Mouse (Mus musculus) G1E (cell line): ENCODE results near the gene Tenm2. TPM values are rescaled to one million over a fixed set of nuclear protein-coding genes. Genes with fewer than 3 reads are reported as not detected.

Experiments
- ATAC-seq: 2 replicates; pipeline ENCODE4 v1.8.0; 2016; ENCODE audit warnings: mild to moderate bottlenecking; ENCODE audit not compliant: insufficient number of reproducible peaks, poor library complexity, low FRiP score, severe bottlenecking; ENCODE audit errors: extremely low read depth
- DNase-seq: peaks from one replicate; pipeline ENCODE4 v3.0.0; 2012; ENCODE audit warnings: low spot score
- H3K27me3 ChIP-seq: 2 replicates; pipeline ENCODE4 v1.6.1; 2012; ENCODE audit warnings: mild to moderate bottlenecking, low read length, inconsistent platforms; ENCODE audit not compliant: insufficient read depth
- H3K36me3 ChIP-seq: replicated peaks from 2 replicates; pipeline ENCODE3; 2012; ENCODE audit warnings: mild to moderate bottlenecking, inconsistent platforms
- H3K4me1 ChIP-seq: 2 replicates; pipeline ENCODE4 v1.6.1; 2012; ENCODE audit warnings: low read depth, low read length, inconsistent platforms, mixed read lengths; ENCODE audit not compliant: insufficient read depth
- H3K4me3 ChIP-seq: 2 replicates; pipeline ENCODE4 v1.5.1; 2012; ENCODE audit warnings: low read depth, mild to moderate bottlenecking, inconsistent platforms, low read length, moderate library complexity, mixed read lengths
- H3K9me3 ChIP-seq: replicated peaks from 2 replicates; pipeline ENCODE4 v1.6.1; 2012; ENCODE audit warnings: inconsistent platforms
- CTCF ChIP-seq: IDR thresholded peaks from 2 replicates; pipeline ENCODE4 v1.5.1; 2012; ENCODE audit warnings: low read depth, low read length, inconsistent platforms, mixed read lengths
- GATA1 ChIP-seq: IDR thresholded peaks from 2 replicates; pipeline ENCODE4 v1.6.1; 2012; ENCODE audit warnings: borderline replicate concordance, low read length, inconsistent platforms, mixed read lengths
- GATA2 ChIP-seq: IDR thresholded peaks from 2 replicates; pipeline ENCODE4 v1.6.1; 2012; ENCODE audit warnings: low read depth, low read length, inconsistent platforms, borderline replicate concordance
- POLR2AphosphoS5 ChIP-seq: IDR thresholded peaks from 2 replicates; pipeline ENCODE4 v1.6.1; 2012; ENCODE audit warnings: low read depth, low read length, inconsistent platforms; ENCODE audit not compliant: insufficient replicate concordance
- TAL1 ChIP-seq: conservative IDR thresholded peaks from 2 replicates; pipeline ENCODE4 v1.6.1; 2012; ENCODE audit warnings: low read depth, low read length, inconsistent platforms, mixed read lengths
- polyA plus RNA-seq: library from polyadenylated mRNA; stranded (reverse); fragments of >175 nt; gene quantifications from 2 replicates; pipeline ENCODE4 v1.2.3, GENCODE M21; 2012
- total RNA-seq, 2 experiments: library from RNA; stranded (forward) in 1 of 2; stranded (reverse) in 1 of 2; fragments of 200-1000 nt in 1 of 2; fragments of >200 nt in 1 of 2; fragmentation: Nextera tagmentation in 1 of 2; gene quantifications; 2 replicates each; pipeline ENCODE4 v1.2.3; 2014 to 2017

Gene Tenm2
- total and polyA plus RNA-seq, 3 experiments = 0.44 TPM; not detected in 2

DNA sequence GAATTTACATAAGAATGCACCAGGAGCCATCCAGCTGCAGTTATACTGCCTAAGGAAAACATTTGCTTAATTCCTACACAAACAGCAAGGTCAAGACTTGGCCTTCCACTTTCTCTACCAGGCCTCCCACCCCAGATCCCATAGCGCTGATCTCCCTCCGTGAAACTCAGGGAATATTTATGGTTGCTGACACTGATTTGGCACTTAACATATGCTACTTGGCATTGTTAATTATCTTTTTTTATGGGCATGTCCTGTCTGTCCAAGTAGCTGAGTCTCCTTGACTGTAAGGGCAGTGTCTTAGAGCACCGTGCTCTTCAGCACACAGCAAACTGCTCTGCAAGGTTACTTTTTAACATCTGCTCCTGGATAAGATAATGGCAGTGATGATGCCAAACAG, 238.1 kb downstream of the Tenm2 start:
- no peaks in the 10 kb centered on the region for H3K36me3 ChIP-seq
- H3K27me3 ChIP-seq = no peaks in the 10 kb centered on the region
- DNase-seq = no peak
- no peaks in the 10 kb centered on the region for H3K4me1 ChIP-seq
- 0 out of 2 replicates have a peak, but pooled peaks cover 2% of the 10 kb centered on the region for H3K9me3 ChIP-seq
- H3K4me3 ChIP-seq = no peak overlapping the region
- ATAC-seq = no peak
- TF ChIP-seq POLR2AphosphoS5 = no peak
- no peak for TF ChIP-seq GATA2
- no peak for TF ChIP-seq GATA1
- TF ChIP-seq CTCF = no peak
- no peak for TF ChIP-seq TAL1

DNA sequence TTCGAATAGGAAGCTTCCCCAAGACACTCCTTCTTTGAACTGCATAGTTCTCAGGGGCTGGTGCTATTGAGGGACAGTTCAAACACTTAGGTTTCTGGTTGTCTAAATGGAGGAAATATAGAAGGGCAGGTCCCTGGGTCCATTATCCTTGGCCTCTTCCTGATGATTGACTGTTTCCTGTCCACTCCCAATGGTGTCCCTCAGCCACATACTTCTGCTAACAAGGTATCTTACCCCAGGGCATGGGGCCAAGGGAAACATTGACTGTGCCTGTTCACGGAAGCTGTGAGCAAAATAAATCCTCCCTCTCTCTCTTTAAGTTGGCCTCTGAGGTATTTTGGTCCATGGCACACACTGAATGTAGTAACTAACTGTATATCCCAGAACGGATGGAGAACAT, 244.9 kb downstream of the Tenm2 start:
- H3K9me3 ChIP-seq = no peaks in the 10 kb centered on the region
- DNase-seq = no peak
- no peak for ATAC-seq
- no peak for TF ChIP-seq GATA1
- no peak for TF ChIP-seq CTCF
- no peak for TF ChIP-seq TAL1
- TF ChIP-seq POLR2AphosphoS5 = no peak
- no peak for TF ChIP-seq GATA2
- H3K27me3 ChIP-seq = no peaks in the 10 kb centered on the region
- no peaks in the 10 kb centered on the region for H3K4me1 ChIP-seq
- H3K36me3 ChIP-seq = no peaks in the 10 kb centered on the region
- no peak overlapping the region for H3K4me3 ChIP-seq

DNA sequence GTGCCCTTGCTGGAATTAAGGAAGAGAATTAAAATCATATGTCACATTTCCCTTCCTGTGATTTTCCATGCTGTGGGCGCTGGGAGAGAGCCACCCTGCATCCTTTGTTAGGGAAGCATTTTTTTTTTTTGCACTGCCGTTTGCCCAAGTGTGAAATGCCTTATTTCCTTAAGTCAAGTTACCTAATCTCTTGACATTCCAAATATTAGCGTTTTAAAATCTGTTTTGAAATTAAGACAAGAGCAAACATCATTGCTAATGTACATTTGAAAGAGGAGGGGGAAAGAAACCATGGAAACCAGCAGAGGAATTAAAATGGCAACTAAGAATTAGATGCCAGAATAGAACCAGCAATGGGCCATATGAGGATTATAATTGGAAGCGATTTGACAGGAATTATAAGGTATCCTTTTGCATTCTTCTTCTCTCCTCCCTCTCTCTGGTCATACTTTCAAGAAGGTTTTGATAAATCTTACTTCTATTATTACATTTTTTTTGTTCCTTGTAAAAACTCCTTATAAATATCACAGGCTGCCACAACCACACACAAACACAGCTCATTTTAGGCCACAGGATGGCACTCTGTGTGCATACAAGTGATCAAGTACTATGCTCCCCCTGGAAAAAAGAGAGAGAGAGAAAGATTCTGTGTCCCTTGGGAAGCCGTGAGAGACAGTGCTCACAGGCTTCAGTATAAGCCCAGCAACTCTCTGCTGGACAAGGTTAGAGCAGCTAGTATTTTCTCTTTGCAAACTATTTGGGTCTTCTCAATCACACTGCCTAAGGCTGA, 246.8 kb downstream of the Tenm2 start:
- Histone ChIP-seq H3K4me1 (no peaks in the 10 kb centered on the region), H3K9me3 (no peaks in the 10 kb centered on the region), H3K27me3 (no peaks in the 10 kb centered on the region), H3K4me3 (no peak overlapping the region), H3K36me3 (no peaks in the 10 kb centered on the region)
- TF ChIP-seq POLR2AphosphoS5 (no peak), CTCF (no peak), GATA2 (no peak), TAL1 (no peak), GATA1 (no peak)
- ATAC-seq (no peak), DNase-seq (no peak)

DNA sequence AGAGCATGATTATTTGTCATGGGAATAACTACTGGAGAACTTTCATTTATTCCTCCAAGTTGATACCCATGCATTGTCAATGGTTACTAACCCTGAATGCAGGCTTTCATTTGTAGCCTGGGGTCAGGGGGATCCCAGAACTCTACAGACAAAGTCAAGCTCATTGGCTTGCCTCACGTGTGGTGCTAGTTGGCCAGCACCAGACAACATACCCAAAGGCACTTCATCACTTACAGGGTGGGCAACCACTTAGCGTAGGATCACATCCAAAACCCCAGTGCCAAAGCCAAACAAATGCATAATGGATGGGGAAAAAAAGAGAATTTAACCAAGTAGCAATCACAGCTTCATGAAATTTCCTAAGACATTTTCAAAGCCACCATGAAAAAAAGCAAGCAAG, 261.6 kb downstream of the Tenm2 start:
- no peak for TF ChIP-seq GATA1
- H3K36me3 ChIP-seq = no peaks in the 10 kb centered on the region
- ATAC-seq = no peak
- H3K4me1 ChIP-seq = no peaks in the 10 kb centered on the region
- no peak for DNase-seq
- no peaks in the 10 kb centered on the region for H3K9me3 ChIP-seq
- H3K27me3 ChIP-seq = no peaks in the 10 kb centered on the region
- no peak overlapping the region for H3K4me3 ChIP-seq

DNA sequence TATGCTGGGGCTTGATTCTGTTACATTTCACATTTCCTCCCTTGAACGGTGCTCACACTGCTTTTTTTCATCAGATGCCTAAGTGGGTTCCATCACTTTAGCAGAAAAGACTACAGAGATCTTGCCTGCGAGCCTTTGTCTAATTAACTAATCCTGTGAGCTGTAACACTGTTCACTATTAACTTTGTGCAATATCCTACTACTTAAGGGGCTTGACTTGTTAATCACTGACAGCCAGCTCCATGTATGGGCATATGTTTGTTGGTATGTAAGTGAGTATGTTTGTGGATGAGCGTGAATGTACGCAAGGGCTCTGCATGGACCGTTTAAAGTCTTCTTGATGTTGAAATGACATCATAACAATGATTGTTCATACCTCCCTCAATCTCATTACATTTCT, 277.7 kb downstream of the Tenm2 start:
- TF ChIP-seq POLR2AphosphoS5 = no peak
- no peak for TF ChIP-seq GATA2
- TF ChIP-seq CTCF = no peak
- no peak for TF ChIP-seq TAL1
- TF ChIP-seq GATA1 = no peak
- no peak for ATAC-seq

DNA sequence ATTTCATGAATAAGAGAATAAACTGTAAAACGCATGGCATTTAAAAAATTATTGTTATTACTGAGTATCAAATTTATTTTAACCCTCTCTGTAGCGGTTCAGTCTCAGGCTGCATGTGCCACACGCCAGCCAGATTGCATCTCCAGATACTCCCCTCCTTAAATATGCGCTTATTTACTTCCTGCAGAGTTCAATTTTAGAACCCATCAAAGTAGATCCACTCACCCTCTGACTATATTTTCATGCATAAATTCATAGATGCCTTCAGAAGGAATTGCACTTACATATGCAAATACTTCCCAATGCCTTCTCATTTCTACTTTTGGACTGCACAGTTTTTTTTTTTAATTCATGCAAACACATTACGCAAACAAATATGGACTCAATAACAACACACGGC, 294.3 kb downstream of the Tenm2 start:
- no peak for TF ChIP-seq TAL1
- no peak for TF ChIP-seq CTCF
- no peak for TF ChIP-seq GATA1
- no peak for TF ChIP-seq GATA2
- no peak for TF ChIP-seq POLR2AphosphoS5
- Histone ChIP-seq H3K9me3 (peaks cover 10% of the 10 kb centered on the region), H3K4me1 (no peaks in the 10 kb centered on the region), H3K27me3 (no peaks in the 10 kb centered on the region), H3K4me3 (no peak overlapping the region), H3K36me3 (no peaks in the 10 kb centered on the region)
- ATAC-seq (no peak), DNase-seq (no peak)

More for the DNA sequence above, 277.7 kb downstream of the Tenm2 start:
- no peaks in the 10 kb centered on the region for H3K27me3 ChIP-seq
- 0 out of 2 replicates have a peak, but pooled peaks cover 2% of the 10 kb centered on the region for H3K9me3 ChIP-seq
- no peaks in the 10 kb centered on the region for H3K4me1 ChIP-seq
- H3K36me3 ChIP-seq = no peaks in the 10 kb centered on the region
- DNase-seq = no peak
- no peak overlapping the region for H3K4me3 ChIP-seq
